ENCODE assay signal across 19 mouse cellular contexts in the genomic region with DNA sequence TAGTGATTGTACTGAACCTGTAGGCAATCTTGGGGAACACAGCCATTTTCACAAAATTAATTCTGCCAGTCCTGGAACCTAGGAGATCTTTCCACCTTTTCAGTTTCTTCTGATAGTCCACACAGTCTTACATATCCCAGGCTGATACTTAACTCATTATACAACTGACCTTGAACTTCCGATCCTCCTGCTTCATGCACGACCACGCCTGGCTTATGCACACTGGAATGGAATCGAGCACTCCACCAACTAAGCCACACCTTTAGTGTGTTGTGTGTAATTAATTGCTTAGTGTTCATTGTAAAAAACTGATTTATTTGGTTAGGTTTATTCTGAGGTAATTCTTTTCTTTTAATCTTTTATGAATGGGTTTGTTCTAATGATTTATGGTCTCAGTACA.
"Had no signal": no experiment of that assay in that cellular context is flagged by ENCODE, and none has a peak within 500 bp of the region (broad histone marks: within the 10 kb centered on the region; RNA-seq: fewer than 3 reads in every experiment).

No protein-coding gene starts in this region.

- H3K4me1 ChIP-seq: lung, embryonic 15.5 days; megakaryocyte, embryonic 14.5 days; midbrain, embryonic 13.5 days; midbrain, embryonic 15.5 days; neural tube, embryonic 12.5 days had no signal

- H3K27ac ChIP-seq: lung, embryonic 15.5 days; macrophage; midbrain, embryonic 13.5 days; midbrain, embryonic 15.5 days; neural tube, embryonic 12.5 days had no signal

- DNase-seq: lung, adult 2 months; lung, postnatal 14 days; lung, postnatal 36 days; retina, postnatal 1 day; right cerebral cortex, adult 18-20 months; right cerebral cortex, postnatal 25 days; right cerebral cortex, postnatal 4 days; spleen, adult 18-20 months; thymus, adult 2 months; thymus, postnatal 25 days; thymus, postnatal 4 days had no signal

- H3K27me3 ChIP-seq: lung, embryonic 15.5 days; megakaryocyte, embryonic 14.5 days; midbrain, embryonic 13.5 days; midbrain, embryonic 15.5 days; neural tube, embryonic 12.5 days had no signal

- H3K4me3 ChIP-seq: lung, embryonic 15.5 days; megakaryocyte, embryonic 14.5 days; midbrain, embryonic 13.5 days; midbrain, embryonic 15.5 days; neural tube, embryonic 12.5 days had no signal

- H3K36me3 ChIP-seq: midbrain, embryonic 13.5 days; midbrain, embryonic 15.5 days; neural tube, embryonic 12.5 days had no signal

- H3K4me2 ChIP-seq: lung, embryonic 15.5 days; midbrain, embryonic 11.5 days; midbrain, embryonic 13.5 days; midbrain, embryonic 15.5 days; neural tube, embryonic 12.5 days had no signal

- ATAC-seq: lung, postnatal 0 days; midbrain, embryonic 13.5 days; midbrain, embryonic 15.5 days had no signal

- H3K9me3 ChIP-seq: lung, embryonic 15.5 days; megakaryocyte, embryonic 14.5 days; midbrain, embryonic 13.5 days; midbrain, embryonic 15.5 days; neural tube, embryonic 12.5 days had no signal

- H3K9ac ChIP-seq: lung, embryonic 15.5 days; midbrain, embryonic 13.5 days; midbrain, embryonic 15.5 days; neural tube, embryonic 12.5 days had no signal
